Mouse (Mus musculus): ENCODE results near the gene Bicc1.

Bicc1 gene

GRCm38 (mm10) chr10:71052748-71053147 lies 106.8 kb downstream of the Bicc1 start:
- no peak for DNase-seq (ENCODE audit: low spot score in 2 of 2)

DNA sequence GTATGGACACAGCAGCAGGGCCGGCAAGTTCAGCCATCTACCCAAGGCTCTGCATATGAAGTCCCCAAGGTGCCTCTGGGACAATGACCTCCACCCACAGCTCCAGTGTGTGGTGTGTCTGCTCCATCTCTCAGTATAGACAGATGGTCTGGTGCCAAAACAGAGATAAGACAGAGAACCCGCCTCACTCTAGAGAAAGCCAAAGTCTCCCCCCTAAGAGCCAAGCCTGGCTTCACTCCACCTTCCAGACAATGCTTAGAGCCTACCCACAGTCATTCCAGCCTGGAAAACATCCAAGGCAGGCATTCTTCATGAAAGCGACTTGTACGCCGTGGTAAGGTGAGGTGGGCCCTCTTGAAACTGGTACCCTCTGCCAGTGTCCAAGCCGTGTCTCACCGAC lies 107.3 kb downstream of the Bicc1 start:
- no peak for DNase-seq (ENCODE audit: low spot score in 2 of 2)

DNA sequence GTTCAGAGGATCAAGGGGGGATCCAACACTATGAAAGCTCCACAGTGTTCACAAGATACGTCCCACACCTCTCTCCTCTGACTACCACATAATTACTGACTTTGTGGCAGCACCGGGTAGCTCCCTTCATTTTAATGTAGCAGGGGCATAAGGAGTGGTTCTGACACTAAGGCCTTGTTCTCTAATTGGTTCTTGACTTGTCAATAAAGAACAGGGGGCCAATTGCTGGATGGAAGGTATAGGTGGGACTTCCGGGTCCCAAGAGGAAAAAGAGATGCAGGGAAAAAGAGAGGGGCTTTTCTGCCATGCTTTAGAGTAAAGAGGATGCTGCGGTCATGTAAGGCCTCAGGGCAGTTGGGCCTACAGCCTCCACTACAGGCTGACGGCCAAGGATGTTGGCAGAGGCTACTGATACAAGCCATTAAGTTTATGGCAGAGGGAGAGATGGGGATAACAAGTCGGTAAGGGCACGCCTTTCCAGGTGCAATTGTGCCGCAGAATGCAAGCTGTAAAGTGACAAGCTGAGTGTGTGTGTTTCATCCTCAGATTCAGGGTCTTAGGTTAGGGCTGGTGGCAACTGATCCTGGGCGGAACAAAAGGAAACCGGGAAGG lies 108.7 kb downstream of the Bicc1 start:
- DNase-seq (ENCODE audit: low spot score in 2 of 2): no peak

DNA sequence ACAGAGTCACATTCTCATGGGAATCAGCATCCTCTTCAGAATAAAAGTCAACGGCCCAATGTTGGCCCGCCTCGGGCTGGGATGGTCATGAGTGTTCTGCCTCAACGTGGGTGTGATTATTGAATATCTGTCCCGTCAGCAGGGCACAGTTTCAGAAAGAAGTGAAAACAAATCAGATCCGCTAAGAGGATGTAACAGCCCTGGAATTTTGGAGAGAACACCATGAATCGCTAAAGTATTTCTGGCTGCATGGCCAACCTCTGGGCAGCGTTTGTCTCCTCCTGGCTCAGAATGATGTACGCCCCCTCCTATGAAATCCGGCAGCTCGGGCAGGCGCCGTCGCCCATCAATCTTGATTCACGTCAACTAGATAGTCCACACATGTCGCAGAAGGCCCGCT lies 110.2 kb downstream of the Bicc1 start:
- DNase-seq (ENCODE audit: low spot score in 2 of 2): no peak

DNA sequence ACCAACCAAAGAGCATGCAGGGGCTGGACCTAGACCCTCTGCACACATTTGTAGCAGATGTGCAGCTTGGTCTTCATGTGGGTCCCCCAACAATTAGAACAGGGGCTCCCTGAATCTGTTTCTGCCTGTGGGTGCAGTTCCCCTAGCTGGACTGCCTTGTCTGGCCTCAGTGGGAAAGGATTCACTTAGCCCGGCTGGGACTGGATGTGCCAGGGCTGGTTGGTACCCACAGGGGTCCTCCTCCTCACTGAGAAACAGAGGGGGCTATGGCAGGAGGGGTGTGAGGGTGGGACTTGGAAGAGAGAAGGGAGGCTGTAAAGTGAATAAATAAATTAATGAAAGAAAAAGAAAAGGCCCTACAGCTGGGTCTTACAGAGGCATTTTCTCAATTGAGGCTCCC lies 115.1 kb downstream of the Bicc1 start:
- no peak for DNase-seq (ENCODE audit: low spot score in 2 of 2)

GRCm38 (mm10) chr10:71041874-71042273 lies 117.6 kb downstream of the Bicc1 start:
- DNase-seq (ENCODE audit: low spot score in 2 of 2): no peak

- DNase-seq (ENCODE audit: low spot score in 2 of 2): no peak
Measured at GRCm38 (mm10) chr10:71036484-71036883, 123.0 kb downstream of the Bicc1 start.

DNA sequence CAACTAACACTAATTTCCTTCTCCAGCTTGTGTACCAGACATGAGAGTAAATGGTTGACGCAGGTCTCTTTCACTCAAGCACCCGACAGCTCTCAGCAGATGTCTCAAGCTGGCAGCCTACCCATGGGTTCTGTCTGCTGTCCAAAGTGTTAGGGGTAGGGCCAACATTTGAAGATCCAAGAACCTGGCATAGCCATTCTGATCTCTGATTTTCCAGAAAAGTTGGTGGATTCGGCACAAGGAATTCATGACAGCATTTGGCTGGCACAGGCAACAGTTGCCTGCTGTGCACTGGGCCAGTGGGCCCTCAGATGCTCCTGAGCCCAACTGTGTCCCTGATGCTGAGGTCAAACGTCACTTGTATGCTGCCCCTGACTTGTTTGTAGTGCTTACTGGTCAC lies 130.5 kb downstream of the Bicc1 start:
- DNase-seq (ENCODE audit: low spot score in 2 of 2): no peak

- no peak for DNase-seq (ENCODE audit: low spot score in 2 of 2)
Measured at GRCm38 (mm10) chr10:71028066-71028844, 131.2 kb downstream of the Bicc1 start.

DNA sequence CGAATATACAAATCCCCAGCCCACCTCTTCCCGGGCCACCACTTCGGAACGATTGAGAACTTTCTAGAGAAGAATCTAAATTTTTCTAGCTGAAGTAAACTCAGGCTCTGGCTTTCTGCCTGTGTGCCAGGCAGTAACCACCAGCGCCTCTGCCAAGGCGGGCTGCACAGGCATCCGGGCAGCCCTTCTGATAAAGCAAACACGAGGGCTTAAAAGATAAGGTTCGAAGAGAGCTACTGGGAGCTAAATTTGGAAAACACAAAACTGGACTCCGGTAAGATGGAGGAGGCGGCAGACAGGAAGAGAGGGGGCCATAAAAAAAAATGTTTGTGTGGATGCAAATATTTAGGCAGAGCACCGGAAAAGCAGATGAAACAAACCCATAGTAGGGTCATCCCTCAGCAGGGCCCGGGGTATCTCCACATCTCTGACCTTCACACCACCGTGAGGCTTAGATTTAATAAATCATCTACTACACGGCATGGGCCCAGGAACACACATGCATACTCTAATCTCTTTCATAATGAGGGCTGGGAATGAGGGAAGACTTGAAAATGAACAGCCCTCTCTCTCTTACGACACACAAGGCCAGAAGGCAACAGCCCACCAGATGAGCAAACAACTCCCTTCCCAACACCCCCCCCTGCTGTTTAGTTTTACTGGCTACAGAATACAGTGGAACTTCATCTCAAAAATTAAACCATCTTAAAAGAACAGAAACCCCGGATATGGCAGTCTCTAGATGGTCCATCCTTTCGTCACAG lies 134.2 kb downstream of the Bicc1 start:
- no peak for DNase-seq (ENCODE audit: low spot score in 2 of 2)

DNA sequence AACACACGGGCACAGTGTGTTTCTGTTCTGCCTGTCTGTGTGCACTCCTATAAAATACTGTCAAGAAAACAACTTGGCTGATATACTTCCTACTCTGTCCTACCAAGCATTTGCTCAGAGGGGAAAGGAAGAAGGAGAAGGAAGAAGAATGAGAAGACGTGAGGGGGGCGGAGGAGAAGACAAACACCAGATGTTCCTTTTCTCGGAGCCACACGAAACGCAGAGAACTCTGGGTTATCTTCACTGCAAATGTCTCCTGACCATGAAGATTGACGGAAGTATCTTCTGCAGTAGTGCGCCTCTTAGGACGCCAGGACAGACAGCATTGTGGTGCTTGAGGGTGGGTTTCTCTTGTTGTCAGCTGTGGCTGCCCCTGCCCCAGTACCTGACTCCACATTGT lies 134.8 kb downstream of the Bicc1 start:
- no peak for DNase-seq (ENCODE audit: low spot score in 2 of 2)

DNA sequence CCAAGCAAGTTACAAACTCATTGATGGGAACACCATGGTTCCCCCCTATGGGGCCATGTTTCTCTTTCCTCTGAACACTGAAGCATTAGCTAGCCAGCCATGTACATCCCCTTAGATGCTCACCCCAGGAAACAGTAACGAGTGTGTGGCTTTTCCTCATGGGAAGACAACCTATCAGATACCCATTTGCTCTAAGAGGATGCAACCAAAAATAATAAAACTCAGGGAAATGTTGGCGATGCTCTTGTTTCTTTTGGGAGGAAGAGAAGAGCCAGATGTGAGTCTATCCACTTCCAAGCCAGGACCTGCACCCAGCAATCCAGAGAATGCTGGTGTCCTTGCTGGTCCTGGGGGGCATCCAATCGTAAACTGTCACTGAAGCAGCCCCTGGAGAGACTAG lies 136.0 kb downstream of the Bicc1 start:
- DNase-seq (ENCODE audit: low spot score in 2 of 2): no peak

- no peak for DNase-seq (ENCODE audit: low spot score in 2 of 2)
Measured at GRCm38 (mm10) chr10:71020459-71020858, 139.0 kb downstream of the Bicc1 start.

DNA sequence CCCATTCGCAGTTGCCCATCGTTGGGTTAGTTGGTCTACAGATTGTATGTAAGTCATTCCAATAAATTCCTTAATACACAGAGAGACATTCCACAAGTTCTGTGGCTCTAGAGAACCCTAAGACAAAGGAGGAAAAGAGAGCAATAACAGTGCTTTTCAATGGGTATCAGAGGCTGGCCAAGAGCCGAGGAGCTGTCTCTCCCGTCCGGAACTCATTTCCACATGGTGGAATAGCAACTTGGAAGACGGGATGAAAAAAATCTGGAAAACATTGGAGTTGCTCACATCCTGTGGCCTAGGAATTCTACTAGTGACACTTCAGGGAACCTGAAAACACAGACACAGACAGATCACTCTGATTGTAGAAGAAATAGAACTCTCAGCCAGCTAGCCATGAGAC lies 139.7 kb downstream of the Bicc1 start:
- DNase-seq (ENCODE audit: low spot score in 2 of 2): no peak

DNA sequence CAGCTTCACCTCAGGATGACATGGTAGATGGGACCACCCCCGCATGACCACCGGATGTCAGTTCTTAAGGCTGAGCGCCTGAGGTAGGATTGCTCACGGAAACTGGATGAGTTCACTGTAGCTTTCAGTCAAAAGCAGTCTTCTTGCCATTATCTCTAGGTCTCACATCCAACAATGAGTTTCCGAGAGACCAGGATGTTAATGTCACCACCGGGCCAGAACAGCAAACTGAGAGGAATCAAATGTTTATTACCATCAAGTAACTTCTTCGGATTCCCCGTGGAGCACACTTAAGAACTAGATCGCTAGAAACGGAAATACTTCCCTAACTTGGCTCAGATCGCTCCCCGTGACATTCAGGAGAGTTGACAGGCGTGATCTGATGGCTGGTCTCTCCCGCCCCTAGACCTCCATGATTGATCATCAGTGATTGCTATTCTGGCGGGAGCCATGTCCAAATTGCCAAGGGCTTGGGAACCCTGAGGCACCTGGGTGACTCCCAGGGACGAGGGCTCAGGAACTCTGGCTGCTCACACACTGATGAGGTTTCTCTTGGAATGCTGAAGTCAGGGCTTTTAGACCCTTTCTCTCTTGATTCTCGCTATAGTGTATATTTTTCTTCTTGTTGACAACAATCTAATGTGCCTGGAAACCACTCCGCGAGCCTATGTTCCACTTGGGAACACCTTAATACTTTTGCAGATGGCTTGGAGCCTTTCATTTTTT lies 149.6 kb downstream of the Bicc1 start:
- DNase-seq (ENCODE audit: low spot score in 2 of 2): no peak

- DNase-seq (ENCODE audit: low spot score in 2 of 2): no peak
Measured at GRCm38 (mm10) chr10:71008721-71009120, 150.8 kb downstream of the Bicc1 start.

- DNase-seq (ENCODE audit: low spot score in 2 of 2): no peak
Measured at GRCm38 (mm10) chr10:71007956-71008355, 151.5 kb downstream of the Bicc1 start.

GRCm38 (mm10) chr10:71007516-71007915 lies 152.0 kb downstream of the Bicc1 start:
- DNase-seq (ENCODE audit: low spot score in 2 of 2): no peak

- DNase-seq (ENCODE audit: low spot score in 2 of 2): no peak
Measured at GRCm38 (mm10) chr10:71007001-71007400, 152.5 kb downstream of the Bicc1 start.

DNA sequence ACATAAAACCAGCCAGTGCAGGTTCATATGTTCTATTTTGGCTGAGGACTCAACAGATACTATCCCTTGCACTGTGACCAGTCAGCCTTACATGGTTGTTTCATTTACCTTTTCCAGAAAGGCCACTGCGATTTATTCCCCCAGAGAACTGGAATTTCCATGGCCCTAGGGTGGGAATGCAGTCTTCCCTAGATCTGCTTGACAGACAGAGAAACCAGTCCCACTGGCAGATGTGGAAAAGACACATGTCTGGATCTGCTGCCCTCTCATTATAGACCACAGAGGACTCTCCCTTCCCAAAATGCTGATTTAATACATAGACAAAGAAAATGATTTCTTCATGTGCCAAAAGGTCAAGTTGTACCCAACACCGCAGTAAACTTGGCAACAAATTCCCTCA lies 156.6 kb downstream of the Bicc1 start:
- DNase-seq (ENCODE audit: low spot score in 2 of 2): no peak

DNA sequence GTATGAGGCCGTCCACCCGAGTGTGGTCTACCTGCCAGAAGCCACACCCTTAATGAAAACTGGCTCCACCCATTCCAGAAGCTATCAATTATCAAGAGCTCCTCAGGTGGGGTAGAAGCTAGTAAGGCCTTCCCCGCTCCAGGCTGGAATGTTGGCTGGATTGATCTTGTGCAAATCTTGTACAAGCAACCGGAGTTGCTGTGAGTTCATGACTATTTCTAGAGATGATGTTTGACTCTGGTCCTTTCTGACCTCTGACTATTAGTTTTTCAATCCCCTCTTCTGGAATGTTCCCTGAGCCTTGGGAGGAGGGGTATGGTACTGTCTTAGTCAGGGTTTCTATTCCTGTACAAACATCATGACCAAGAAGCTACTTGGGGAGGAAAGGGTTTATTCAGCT lies 157.3 kb downstream of the Bicc1 start:
- no peak for DNase-seq (ENCODE audit: low spot score in 2 of 2)

DNA sequence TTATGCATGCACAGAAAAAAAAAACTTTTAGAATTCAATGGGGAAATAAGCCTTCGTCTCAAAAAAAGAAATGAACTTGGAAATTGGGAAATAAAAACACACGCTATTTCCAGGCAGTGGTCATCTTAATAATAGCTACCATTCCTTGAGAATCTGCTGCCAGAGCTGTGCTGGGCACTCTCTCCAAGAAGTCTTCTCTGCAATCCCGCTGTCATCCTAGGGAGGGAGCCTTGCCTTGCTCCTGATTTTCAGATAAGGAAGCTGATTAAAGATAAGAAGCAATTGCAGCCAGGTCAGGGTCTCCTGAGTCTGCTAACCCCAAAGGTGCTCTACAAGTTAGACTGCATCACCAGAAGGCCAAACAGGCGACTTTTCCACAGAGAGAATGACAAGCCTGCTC lies 161.4 kb downstream of the Bicc1 start:
- no peak for DNase-seq (ENCODE audit: low spot score in 2 of 2)
